ENCODE assay signal across 9 mouse cellular contexts in genomic region chr3:153849368-153850015, GRCm38 (mm10). TPM values are rescaled to one million over a fixed set of nuclear protein-coding genes. Genes with fewer than 3 reads are reported as not detected.
DNase-seq lines count a peak whose midpoint lies in the region; ATAC-seq lines count a peak whose summit lies in the region.
"Had no signal": no experiment of that assay in that cellular context is flagged by ENCODE, and none has a peak within 500 bp of the region (broad histone marks: within the 10 kb centered on the region; RNA-seq: fewer than 3 reads in every experiment).

No protein-coding gene starts in this region.

- peaks cover 11% of the 10 kb centered on the region for H3K4me1 ChIP-seq in heart, embryonic 11.5 days (ENCODE audit: control insufficient read depth, insufficient read depth, low read length)
- 0 out of 2 replicates have a peak, but pooled peaks cover 7% of the 10 kb centered on the region for H3K4me1 ChIP-seq in embryonic facial prominence, embryonic 15.5 days

- peak overlapping the region; percentile 42 for H3K27ac ChIP-seq in heart, embryonic 11.5 days (ENCODE audit: low read depth, low read length)
- no peak overlapping the region for H3K27ac ChIP-seq in embryonic facial prominence, embryonic 15.5 days (replicated peaks)

- no peaks in the 10 kb centered on the region for H3K9me3 ChIP-seq in heart, embryonic 11.5 days (replicated peaks; ENCODE audit: control insufficient read depth, low read length)
- H3K9me3 ChIP-seq in embryonic facial prominence, embryonic 15.5 days (replicated peaks), result no peaks in the 10 kb centered on the region

- H3K4me3 ChIP-seq in heart, embryonic 11.5 days (ENCODE audit: low read depth, low read length), result no peak overlapping the region
- H3K4me3 ChIP-seq in embryonic facial prominence, embryonic 15.5 days (replicated peaks), result no peak overlapping the region

- ATAC-seq in heart, embryonic 11.5 days (replicated peaks; ENCODE audit: insufficient number of reproducible peaks, low FRiP score, low TSS enrichment), result peak; percentile 82
- ATAC-seq in embryonic facial prominence, embryonic 15.5 days (ENCODE audit: insufficient number of reproducible peaks, low FRiP score, low TSS enrichment, low read depth), result peak; percentile 75; the same call in 1 of the 2 replicates
- ATAC-seq in megakaryocyte, adult 5-6 weeks (ENCODE audit: poor library complexity, severe bottlenecking), result peak; percentile 73

- intact Hi-C loops in heart, postnatal 36 days (cut with DNase I), result no loop called here

- no peak for DNase-seq in heart, postnatal 36 days
- peak; percentile 14 to 60 for DNase-seq in kidney, postnatal 36 days
- DNase-seq in layer of hippocampus, adult 8-10 months (ENCODE audit: low spot score in 2 of 2), result no peak
- DNase-seq in right cerebral cortex, postnatal 14 days, result no peak
- no peak for DNase-seq in cerebellum, postnatal 36 days

- 6% methylated on average over 5 of the region's 5 CpGs for WGBS in heart, embryonic 11.5 days (ENCODE audit: insufficient replicate concordance)
- WGBS in embryonic facial prominence, embryonic 15.5 days, result 7% methylated on average over 5 of the region's 5 CpGs

- peak overlapping the region; percentile 49 for H3K4me2 ChIP-seq in heart, embryonic 11.5 days
- peak overlapping the region; percentile 29 for H3K4me2 ChIP-seq in embryonic facial prominence, embryonic 15.5 days (replicated peaks)

- peaks cover 12% of the 10 kb centered on the region for H3K27me3 ChIP-seq in heart, embryonic 11.5 days (ENCODE audit: control insufficient read depth, insufficient read depth, low read length)
- H3K27me3 ChIP-seq in embryonic facial prominence, embryonic 15.5 days, result no peaks in the 10 kb centered on the region

- no peaks in the 10 kb centered on the region for H3K36me3 ChIP-seq in heart, embryonic 11.5 days (ENCODE audit: control insufficient read depth, insufficient read depth, low read length)
- H3K36me3 ChIP-seq in embryonic facial prominence, embryonic 15.5 days, result no peaks in the 10 kb centered on the region

- no peak overlapping the region for H3K9ac ChIP-seq in heart, embryonic 11.5 days (ENCODE audit: low read depth, low read length)
- H3K9ac ChIP-seq in embryonic facial prominence, embryonic 15.5 days, result no peak overlapping the region

RNA-seq across cellular contexts. Expression of gene Asb17, which starts 5.5 kb away (rescaled TPM):
- polyA plus RNA-seq in heart, embryonic 11.5 days (2014; fragmentation: Nextera tagmentation; extraction: Ambion mirVana), result 1.4 and 2.7 TPM in 2 replicates
- total RNA-seq in heart, postnatal 36 days (2021), result not detected
- polyA plus RNA-seq in embryonic facial prominence, embryonic 15.5 days (2015; fragmentation: Nextera tagmentation; extraction: Ambion mirVana), result 0.59 and 1.1 TPM in 2 replicates
- total RNA-seq in megakaryocyte, adult 5-6 weeks (2015), result 0.54 TPM in 1 of 2 replicates, not detected in the other
- not detected in 2 replicates for total RNA-seq in megakaryocyte, adult 5-6 weeks (2017)
- total RNA-seq in layer of hippocampus, adult 8-10 months (2022), result not detected
- total RNA-seq: heart, adult 18-20 months had no signal

RNA-seq across cellular contexts. Expression of gene Msh4, which starts 56.4 kb away (rescaled TPM):
- 0.09 TPM in 1 of 2 replicates, not detected in the other for polyA plus RNA-seq in heart, embryonic 11.5 days (2014; fragmentation: Nextera tagmentation; extraction: Ambion mirVana)
- under 1 TPM in 1 of 2 experiments, not detected in 1; 0.14 TPM for total RNA-seq in heart, postnatal 36 days (2021)
- polyA plus RNA-seq in embryonic facial prominence, embryonic 15.5 days (2015; fragmentation: Nextera tagmentation; extraction: Ambion mirVana), result 0.09 and 0.15 TPM in 2 replicates
- total RNA-seq in megakaryocyte, adult 5-6 weeks (2015), result 0.33 TPM in 1 of 2 replicates, not detected in the other
- total RNA-seq in megakaryocyte, adult 5-6 weeks (2017), result 0.04 and 0.08 TPM in 2 replicates
- total RNA-seq in layer of hippocampus, adult 8-10 months (2022), result under 1 TPM in 3 of 4 experiments, not detected in 1; 0.25 to 0.43 (median 0.40) TPM

Comparison
In these comparisons a context has a peak if more than half of its experiments do, and no peak if none do; other contexts are left out.
1. DNase-seq: peak in kidney, postnatal 36 days (2 of 2); none in heart, postnatal 36 days (0 of 2), layer of hippocampus, adult 8-10 months (0 of 2), right cerebral cortex, postnatal 14 days (single experiment) and cerebellum, postnatal 36 days (0 of 2).
2. Peak in every context shown above with its lines, with median percentiles within 50 percentile points of each other: ATAC-seq.